ENCODE assay signal across 11 mouse cellular contexts in the genomic region with DNA sequence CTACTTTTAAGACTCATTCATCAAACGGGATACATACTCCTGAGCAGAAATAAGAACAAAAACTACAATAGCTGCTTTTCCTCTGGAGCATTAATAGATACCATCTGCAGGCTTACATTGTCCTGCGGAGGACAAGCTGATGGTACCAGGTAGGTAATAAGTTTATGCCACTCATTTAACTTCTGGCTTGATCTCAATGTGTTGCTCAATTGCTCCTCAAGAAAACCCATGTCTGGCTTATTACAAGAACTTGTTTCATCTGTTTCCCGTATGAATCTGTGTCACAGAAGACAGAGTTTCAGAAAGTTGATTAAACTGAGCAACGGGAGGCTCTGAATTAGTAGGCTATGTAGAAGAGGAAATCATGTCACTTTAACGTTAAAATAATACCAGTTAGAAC.
"Had no signal": no experiment of that assay in that cellular context is flagged by ENCODE, and none has a peak within 500 bp of the region (broad histone marks: within the 10 kb centered on the region; RNA-seq: fewer than 3 reads in every experiment).

No protein-coding gene starts in this region.

- H3K27me3 ChIP-seq: midbrain, embryonic 12.5 days had no signal

- H3K27ac ChIP-seq: left cerebral cortex, adult 2 months; liver, embryonic 14.5 days; midbrain, embryonic 12.5 days had no signal

- DNase-seq: kidney, adult 11 months; kidney, postnatal 10 days; kidney, postnatal 4 days; lung, adult 18-20 months; right cerebral cortex, adult 18-20 months; right cerebral cortex, postnatal 25 days; thymus, adult 18-20 months; thymus, postnatal 14 days had no signal

- H3K4me1 ChIP-seq: midbrain, embryonic 12.5 days had no signal

- H3K9ac ChIP-seq: liver, embryonic 14.5 days; midbrain, embryonic 12.5 days had no signal

- H3K36me3 ChIP-seq: midbrain, embryonic 12.5 days had no signal

- H3K4me3 ChIP-seq: left cerebral cortex, adult 2 months; midbrain, embryonic 12.5 days had no signal

- H3K4me2 ChIP-seq: midbrain, embryonic 12.5 days had no signal
